Mouse (Mus musculus): ENCODE measurements around the gene Stard13. TPM values are rescaled to one million over a fixed set of nuclear protein-coding genes. Genes with fewer than 3 reads are reported as not detected.
A peak's percentile ranks its signal among the peaks of the same experiment; 100 is the strongest.

Stard13 gene
- polyA plus RNA-seq, 1 experiment from 2014 or later: 18.0 TPM

- Histone ChIP-seq H3K9ac (no peak overlapping the region), H3K36me3 (no peaks in the 10 kb centered on the region), H3K27me3 (no peaks in the 10 kb centered on the region), H3K4me1 (peaks cover 31% of the 10 kb centered on the region), H3K4me2 (no peak overlapping the region), H3K27ac (no peak overlapping the region), H3K9me3 (no peaks in the 10 kb centered on the region), H3K4me3 (no peak overlapping the region)
- 66% methylated on average over 2 of the region's 2 CpGs for WGBS
- ATAC-seq (ENCODE audit: borderline replicate concordance, extremely low read depth, low FRiP score, low TSS enrichment): no peak
Measured at GRCm38 (mm10) chr5:151192266-151192665, 41.4 kb downstream of the Stard13 start.

GRCm38 (mm10) chr5:151190764-151191163, 42.9 kb downstream of the Stard13 start:
- H3K9me3 ChIP-seq: no peaks in the 10 kb centered on the region
- no peaks in the 10 kb centered on the region for H3K27me3 ChIP-seq

GRCm38 (mm10) chr5:151189789-151190378, 43.8 kb downstream of the Stard13 start:
- H3K4me2 ChIP-seq: peak overlapping the region; percentile 81
- no peaks in the 10 kb centered on the region for H3K9me3 ChIP-seq
- peak overlapping the region; percentile 71 for H3K4me3 ChIP-seq
- WGBS: 1% methylated on average over 27 of the region's 27 CpGs
- H3K9ac ChIP-seq: peak overlapping the region; percentile 64
- ATAC-seq (ENCODE audit: borderline replicate concordance, extremely low read depth, low FRiP score, low TSS enrichment): peak; percentile 90
- H3K27ac ChIP-seq: peak overlapping the region; percentile 77
- no peaks in the 10 kb centered on the region for H3K27me3 ChIP-seq
- no peaks in the 10 kb centered on the region for H3K36me3 ChIP-seq
- H3K4me1 ChIP-seq: peaks cover 25% of the 10 kb centered on the region

More at GRCm38 (mm10) chr5:151190764-151191163, 42.9 kb downstream of the Stard13 start:
- Histone ChIP-seq H3K4me3 (no peak overlapping the region), H3K4me1 (peaks cover 25% of the 10 kb centered on the region), H3K36me3 (no peaks in the 10 kb centered on the region), H3K9ac (no peak overlapping the region), H3K27ac (no peak overlapping the region), H3K4me2 (peak overlapping the region; percentile 81; the same call in 1 of the 2 replicates)
- WGBS: 69% methylated on average over 5 of the region's 5 CpGs
- ATAC-seq (ENCODE audit: borderline replicate concordance, extremely low read depth, low FRiP score, low TSS enrichment): no peak; the same call in 1 of the 2 replicates

GRCm38 (mm10) chr5:151189321-151189720, 44.3 kb downstream of the Stard13 start:
- no peak for ATAC-seq (ENCODE audit: borderline replicate concordance, extremely low read depth, low FRiP score, low TSS enrichment)
- Histone ChIP-seq H3K27ac (peak overlapping the region; percentile 77), H3K4me2 (peak overlapping the region; percentile 81), H3K9me3 (no peaks in the 10 kb centered on the region), H3K36me3 (no peaks in the 10 kb centered on the region), H3K4me1 (peaks cover 24% of the 10 kb centered on the region), H3K27me3 (no peaks in the 10 kb centered on the region), H3K9ac (peak overlapping the region; percentile 64), H3K4me3 (peak overlapping the region; percentile 71)
- 11% methylated on average over 3 of the region's 3 CpGs for WGBS

- peak overlapping the region; percentile 81 for H3K4me2 ChIP-seq
- H3K36me3 ChIP-seq: no peaks in the 10 kb centered on the region
- peaks cover 22% of the 10 kb centered on the region for H3K4me1 ChIP-seq
- WGBS: 78% methylated on average over 6 of the region's 6 CpGs
- no peak for ATAC-seq (ENCODE audit: borderline replicate concordance, extremely low read depth, low FRiP score, low TSS enrichment)
- peak overlapping the region; percentile 71 for H3K4me3 ChIP-seq
- no peaks in the 10 kb centered on the region for H3K27me3 ChIP-seq
- no peak overlapping the region for H3K27ac ChIP-seq
- no peak overlapping the region for H3K9ac ChIP-seq
- H3K9me3 ChIP-seq: no peaks in the 10 kb centered on the region
Measured at GRCm38 (mm10) chr5:151188659-151189058, 45.0 kb downstream of the Stard13 start.

- H3K4me3 ChIP-seq: no peak overlapping the region
- no peak overlapping the region for H3K9ac ChIP-seq
- 70% methylated on average over 11 of the region's 11 CpGs for WGBS
- no peaks in the 10 kb centered on the region for H3K27me3 ChIP-seq
- no peak overlapping the region for H3K27ac ChIP-seq
- no peak overlapping the region for H3K4me2 ChIP-seq
- H3K9me3 ChIP-seq: no peaks in the 10 kb centered on the region
- no peaks in the 10 kb centered on the region for H3K36me3 ChIP-seq
- ATAC-seq (ENCODE audit: borderline replicate concordance, extremely low read depth, low FRiP score, low TSS enrichment): no peak
- H3K4me1 ChIP-seq: peaks cover 22% of the 10 kb centered on the region
Measured at GRCm38 (mm10) chr5:151187336-151187735, 46.3 kb downstream of the Stard13 start.

GRCm38 (mm10) chr5:151185286-151185856, 48.3 kb downstream of the Stard13 start:
- H3K4me2 ChIP-seq: no peak overlapping the region
- no peak for ATAC-seq (ENCODE audit: borderline replicate concordance, extremely low read depth, low FRiP score, low TSS enrichment)
- no peaks in the 10 kb centered on the region for H3K36me3 ChIP-seq
- H3K27me3 ChIP-seq: no peaks in the 10 kb centered on the region
- H3K9me3 ChIP-seq: no peaks in the 10 kb centered on the region
- H3K4me3 ChIP-seq: no peak overlapping the region
- H3K4me1 ChIP-seq: peaks cover 16% of the 10 kb centered on the region
- 52% methylated on average over 8 of the region's 8 CpGs for WGBS
- peak overlapping the region; percentile 20; the same call in 1 of the 2 replicates for H3K27ac ChIP-seq
- no peak overlapping the region for H3K9ac ChIP-seq

DNA sequence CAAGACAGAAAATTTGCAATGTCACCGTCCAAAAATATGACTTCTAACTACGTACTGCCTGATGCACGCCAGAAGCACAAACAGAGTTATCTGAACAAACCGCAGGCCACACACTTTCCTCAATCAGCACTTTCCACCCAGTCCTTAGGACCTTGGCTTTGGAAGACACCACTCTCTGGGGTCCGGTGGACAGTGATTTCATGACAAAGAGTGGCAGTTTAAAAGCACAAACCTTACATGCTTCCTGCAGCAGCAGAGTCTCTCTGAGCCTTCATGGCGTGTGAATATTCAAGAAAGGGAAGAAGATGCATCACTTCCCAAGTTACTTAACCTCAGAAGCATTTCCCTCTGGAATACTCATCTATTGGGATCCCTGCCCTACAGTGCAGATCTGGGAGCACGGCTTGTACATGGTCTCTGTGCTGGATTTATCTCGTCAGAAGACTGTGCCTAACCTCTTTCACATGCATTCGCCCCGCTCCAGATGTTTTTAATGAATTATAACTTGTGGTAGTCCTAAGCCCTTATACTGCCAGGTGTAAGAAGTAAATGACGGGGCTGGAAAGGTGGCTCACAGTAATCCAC, 49.9 kb downstream of the Stard13 start:
- Histone ChIP-seq H3K9ac (no peak overlapping the region), H3K27ac (no peak overlapping the region), H3K27me3 (no peaks in the 10 kb centered on the region), H3K9me3 (no peaks in the 10 kb centered on the region), H3K4me2 (no peak overlapping the region), H3K4me3 (no peak overlapping the region), H3K36me3 (no peaks in the 10 kb centered on the region), H3K4me1 (peaks cover 11% of the 10 kb centered on the region; the same call in 1 of the 2 replicates)
- no peak for ATAC-seq (ENCODE audit: borderline replicate concordance, extremely low read depth, low FRiP score, low TSS enrichment)
- WGBS: 65% methylated on average over 11 of the region's 11 CpGs

GRCm38 (mm10) chr5:151181288-151181687, 52.3 kb downstream of the Stard13 start:
- no peaks in the 10 kb centered on the region for H3K36me3 ChIP-seq
- no peaks in the 10 kb centered on the region for H3K9me3 ChIP-seq
- no peak overlapping the region for H3K9ac ChIP-seq
- no peak for ATAC-seq (ENCODE audit: borderline replicate concordance, extremely low read depth, low FRiP score, low TSS enrichment)
- H3K4me3 ChIP-seq: no peak overlapping the region
- H3K27ac ChIP-seq: no peak overlapping the region
- H3K4me2 ChIP-seq: no peak overlapping the region
- peaks cover 15% of the 10 kb centered on the region for H3K4me1 ChIP-seq
- WGBS: 74% methylated on average over 8 of the region's 8 CpGs
- no peaks in the 10 kb centered on the region for H3K27me3 ChIP-seq

DNA sequence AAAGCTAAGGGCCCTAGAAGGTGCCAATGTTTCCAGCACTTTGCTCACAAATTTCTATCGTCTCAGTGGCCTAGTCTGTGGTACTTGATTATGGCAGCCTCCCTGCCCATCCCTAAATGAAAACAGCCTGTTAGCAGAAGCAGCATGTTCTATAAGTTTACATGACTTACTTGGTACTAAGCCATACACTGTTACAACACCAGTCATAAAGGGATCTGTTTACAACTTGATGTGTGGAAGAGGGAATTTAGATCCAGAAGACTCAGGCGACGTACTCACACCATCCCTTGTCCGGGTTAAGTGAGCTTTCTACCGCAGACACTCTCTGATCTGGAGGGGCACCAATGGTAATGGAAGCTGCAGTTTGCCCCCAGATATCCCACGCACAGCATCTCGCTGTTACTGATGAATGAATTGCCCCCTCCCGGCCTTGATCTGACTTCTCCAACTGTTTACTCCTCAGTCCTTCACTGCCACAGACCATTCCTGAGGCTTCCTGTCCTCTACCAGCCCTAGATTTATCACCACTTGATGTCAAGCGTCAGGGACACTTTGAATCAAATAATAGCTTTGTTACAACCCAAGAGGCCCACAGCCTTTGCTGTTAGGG, 53.4 kb downstream of the Stard13 start:
- Histone ChIP-seq H3K4me2 (no peak overlapping the region), H3K27me3 (no peaks in the 10 kb centered on the region), H3K27ac (no peak overlapping the region), H3K4me1 (peaks cover 25% of the 10 kb centered on the region), H3K9ac (no peak overlapping the region), H3K4me3 (no peak overlapping the region), H3K9me3 (no peaks in the 10 kb centered on the region), H3K36me3 (no peaks in the 10 kb centered on the region)
- 56% methylated on average over 9 of the region's 9 CpGs for WGBS
- no peak for ATAC-seq (ENCODE audit: borderline replicate concordance, extremely low read depth, low FRiP score, low TSS enrichment)

- 91% methylated on average over 3 of the region's 3 CpGs for WGBS
- H3K4me3 ChIP-seq: no peak overlapping the region
- no peak overlapping the region for H3K4me2 ChIP-seq
- H3K9me3 ChIP-seq: no peaks in the 10 kb centered on the region
- H3K9ac ChIP-seq: no peak overlapping the region
- peaks cover 39% of the 10 kb centered on the region for H3K4me1 ChIP-seq
- H3K36me3 ChIP-seq: no peaks in the 10 kb centered on the region
- no peak overlapping the region for H3K27ac ChIP-seq
- no peak for ATAC-seq (ENCODE audit: borderline replicate concordance, extremely low read depth, low FRiP score, low TSS enrichment)
- no peaks in the 10 kb centered on the region for H3K27me3 ChIP-seq
Measured at GRCm38 (mm10) chr5:151177171-151177570, 56.5 kb downstream of the Stard13 start.

DNA sequence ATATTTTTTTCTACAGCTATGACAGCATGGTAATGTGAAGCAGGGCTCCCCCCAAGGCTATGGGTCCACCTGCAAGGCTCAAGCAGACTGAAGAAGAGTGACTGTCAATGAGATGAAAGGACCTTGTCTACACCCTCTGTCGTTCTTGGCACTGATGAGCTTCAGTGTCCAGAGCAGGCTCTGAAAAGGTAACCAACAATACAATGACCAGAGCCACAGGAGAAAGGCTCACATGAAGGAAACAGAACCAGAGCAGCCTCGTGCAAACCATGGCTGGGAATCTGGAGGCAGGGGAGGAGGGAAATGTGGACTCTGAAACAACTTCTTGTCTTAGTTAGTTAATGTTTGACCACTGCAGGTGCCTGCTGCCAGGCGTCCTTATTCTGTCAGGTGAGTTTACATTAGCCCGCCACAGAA, 57.7 kb downstream of the Stard13 start:
- Histone ChIP-seq H3K36me3 (no peaks in the 10 kb centered on the region), H3K4me1 (peaks cover 39% of the 10 kb centered on the region), H3K27ac (peak overlapping the region; percentile 86), H3K9ac (no peak overlapping the region), H3K4me2 (no peak overlapping the region), H3K9me3 (no peaks in the 10 kb centered on the region), H3K27me3 (no peaks in the 10 kb centered on the region), H3K4me3 (no peak overlapping the region)
- WGBS: 51% methylated on average over 4 of the region's 4 CpGs
- peak; percentile 72; the same call in 1 of the 2 replicates for ATAC-seq (ENCODE audit: borderline replicate concordance, extremely low read depth, low FRiP score, low TSS enrichment)
